In the genomic region with DNA sequence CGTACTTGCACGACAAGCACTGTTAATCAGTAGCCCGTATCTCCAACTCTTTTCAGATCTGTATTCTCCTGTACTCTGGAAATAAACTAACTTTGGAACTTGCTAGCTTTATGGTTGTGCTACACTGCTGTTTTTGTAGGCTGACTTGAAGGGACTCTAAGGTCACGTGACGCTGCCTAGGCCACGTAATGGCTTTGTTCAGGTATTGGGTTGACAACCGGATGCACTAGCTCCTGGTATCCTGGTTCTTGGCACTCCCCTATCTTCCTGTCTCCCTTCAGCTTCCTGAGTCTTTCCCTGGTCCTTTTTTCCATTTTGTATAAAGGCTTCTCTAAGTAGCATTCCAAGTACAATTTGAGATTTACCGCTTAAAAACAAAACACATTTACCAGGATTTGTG, we compare ENCODE assay signal across 10 mouse cellular contexts. TPM values are rescaled to one million over a fixed set of nuclear protein-coding genes. Genes with fewer than 3 reads are reported as not detected.
DNase-seq lines count a peak whose midpoint lies in the region; ATAC-seq and TF ChIP-seq lines count a peak whose summit lies in the region.
"Had no signal": no experiment of that assay in that cellular context is flagged by ENCODE, and none has a peak within 500 bp of the region (broad histone marks: within the 10 kb centered on the region; RNA-seq: fewer than 3 reads in every experiment).

No protein-coding gene starts in this region.

- H3K4me1 ChIP-seq in heart, embryonic 11.5 days (ENCODE audit: control insufficient read depth, insufficient read depth, low read length) = peaks cover 6% of the 10 kb centered on the region
- H3K4me1 ChIP-seq in testis, adult 2 months (ENCODE audit: control insufficient read depth, insufficient read depth, low read length) = peaks cover 8% of the 10 kb centered on the region
- H3K4me1 ChIP-seq in kidney, postnatal 0 days (replicated peaks; ENCODE audit: insufficient read depth, low read length) = 0 out of 2 replicates have a peak, but pooled peaks cover under 1% of the 10 kb centered on the region

- no peaks in the 10 kb centered on the region for H3K27me3 ChIP-seq in heart, embryonic 11.5 days (ENCODE audit: control insufficient read depth, insufficient read depth, low read length)
- no peaks in the 10 kb centered on the region for H3K27me3 ChIP-seq in testis, adult 2 months (ENCODE audit: control insufficient read depth, insufficient read depth, low read length)
- no peaks in the 10 kb centered on the region for H3K27me3 ChIP-seq in kidney, postnatal 0 days (ENCODE audit: insufficient read depth, low read length)

- no peak for TF ChIP-seq POLR2A in testis, adult 2 months (IDR thresholded peaks at IDR 0.05; ENCODE audit: control insufficient read depth, low read depth, low read length)

- H3K4me2 ChIP-seq in heart, embryonic 11.5 days = no peak overlapping the region
- H3K4me2 ChIP-seq in kidney, postnatal 0 days (ENCODE audit: low read length) = no peak overlapping the region

- no peaks in the 10 kb centered on the region for H3K9me3 ChIP-seq in heart, embryonic 11.5 days (replicated peaks; ENCODE audit: control insufficient read depth, low read length)
- H3K9me3 ChIP-seq in kidney, postnatal 0 days (replicated peaks; ENCODE audit: low read length) = no peaks in the 10 kb centered on the region

- ATAC-seq in heart, embryonic 11.5 days (replicated peaks; ENCODE audit: insufficient number of reproducible peaks, low FRiP score, low TSS enrichment) = no peak
- no peak for ATAC-seq in kidney, postnatal 0 days (replicated peaks; ENCODE audit: low FRiP score, low read depth)
- ATAC-seq: forebrain, postnatal 0 days had no signal

- no peak overlapping the region for H3K9ac ChIP-seq in heart, embryonic 11.5 days (ENCODE audit: low read depth, low read length)
- H3K9ac ChIP-seq in kidney, postnatal 0 days (ENCODE audit: low read depth, low read length) = no peak overlapping the region
- H3K9ac ChIP-seq: forebrain, postnatal 0 days had no signal

- no peak for DNase-seq in heart, postnatal 36 days
- no peak for DNase-seq in testis, postnatal 10 days (ENCODE audit: low spot score)
- DNase-seq in kidney, postnatal 0 days (ENCODE audit: low spot score) = no peak
- DNase-seq in spleen, postnatal 14 days (ENCODE audit: low spot score in 2 of 2) = no peak
- no peak for DNase-seq in frontal cortex, postnatal 25 days (ENCODE audit: low spot score in 2 of 2)
- DNase-seq in testis, postnatal 14 days (ENCODE audit: low spot score) = no peak
- DNase-seq: forebrain, postnatal 0 days; thymus, postnatal 25 days had no signal

- intact Hi-C loops in heart, postnatal 36 days (cut with DNase I) = loop anchor here (1.0 kb wide), 1 partner anchor 21 kb away; no protein-coding TSS in a partner anchor

- no peak for TF ChIP-seq CTCF in testis, adult 2 months (IDR thresholded peaks at IDR 0.05; ENCODE audit: control insufficient read depth, insufficient read depth, insufficient replicate concordance, low read depth, low read length)
- TF ChIP-seq CTCF in kidney, postnatal 0 days (IDR thresholded peaks at IDR 0.05; ENCODE audit: low read depth) = no peak

- H3K36me3 ChIP-seq in heart, embryonic 11.5 days (ENCODE audit: control insufficient read depth, insufficient read depth, low read length) = peaks cover 6% of the 10 kb centered on the region
- H3K36me3 ChIP-seq in testis, adult 2 months (ENCODE audit: control insufficient read depth, insufficient read depth, low read length) = no peaks in the 10 kb centered on the region
- H3K36me3 ChIP-seq in kidney, postnatal 0 days (ENCODE audit: insufficient read depth, low read length) = no peaks in the 10 kb centered on the region

- 83% methylated on average over 8 of the region's 8 CpGs for WGBS in heart, embryonic 11.5 days (ENCODE audit: insufficient replicate concordance)
- 82% methylated on average over 8 of the region's 8 CpGs for WGBS in kidney, postnatal 0 days

- H3K4me3 ChIP-seq in heart, embryonic 11.5 days (ENCODE audit: low read depth, low read length) = no peak overlapping the region
- no peak overlapping the region; the same call in 1 of the 2 replicates for H3K4me3 ChIP-seq in testis, adult 2 months (ENCODE audit: control insufficient read depth, low read depth, low read length)
- no peak overlapping the region for H3K4me3 ChIP-seq in kidney, postnatal 0 days (replicated peaks; ENCODE audit: low read depth, low read length)

- H3K27ac ChIP-seq in heart, embryonic 11.5 days (ENCODE audit: low read depth, low read length) = peak overlapping the region; percentile 98
- H3K27ac ChIP-seq in testis, adult 2 months (ENCODE audit: control insufficient read depth, insufficient read depth, low read depth, low read length) = peak overlapping the region; percentile 90
- H3K27ac ChIP-seq in kidney, postnatal 0 days = peak overlapping the region; percentile 98

RNA-seq across cellular contexts. Expression of a gene that starts 1.2 kb away (rescaled TPM):
- 377 TPM in 2 replicates for polyA plus RNA-seq in heart, embryonic 11.5 days (2014; fragmentation: Nextera tagmentation; extraction: Ambion mirVana)
- 100 to 1,000 TPM; 170 to 173 TPM for total RNA-seq in heart, postnatal 36 days (2021)
- polyA plus RNA-seq in testis, adult 2 months (2012; rRNA removed) = 315 and 363 TPM in 2 replicates
- polyA plus RNA-seq in kidney, postnatal 0 days (2015; fragmentation: Nextera tagmentation; extraction: Ambion mirVana) = 326 and 345 TPM in 2 replicates

RNA-seq across cellular contexts. Expression of a gene that starts 22.2 kb away (rescaled TPM):
- 13.4 and 14.2 TPM in 2 replicates for polyA plus RNA-seq in heart, embryonic 11.5 days (2014; fragmentation: Nextera tagmentation; extraction: Ambion mirVana)
- total RNA-seq in heart, postnatal 36 days (2021) = 10 to 100 TPM; 30.9 to 37.7 TPM
- 1.5 and 1.7 TPM in 2 replicates for polyA plus RNA-seq in testis, adult 2 months (2012; rRNA removed)
- polyA plus RNA-seq in kidney, postnatal 0 days (2015; fragmentation: Nextera tagmentation; extraction: Ambion mirVana) = 8.3 and 9.6 TPM in 2 replicates
